Mouse (Mus musculus) intestine, embryonic 15.5 days (tissue): ENCODE measurements at regions not wholly inside any gene's neighbourhood (a gene's known extent, or its start where the extent isn't known, plus 50 kb on each side); places are given as distances from the start of the nearest gene placed in this dataset.

Experiments
- ATAC-seq: fragments of 200-750 bp; cut with Nextera tagmentation; 2 replicates; pipeline ENCODE4 v1.8.0; 2017; ENCODE audit warnings: moderate TSS enrichment, moderate library complexity
- H3K27ac ChIP-seq: fragments of 300-500 bp; sonication (generic); 2 replicates; pipeline ENCODE4 v1.5.1; 2015; ENCODE audit warnings: mild to moderate bottlenecking, inconsistent platforms
- H3K27me3 ChIP-seq: fragments of 300-500 bp; sonication (generic); replicated peaks from 2 replicates; pipeline ENCODE4 v1.6.1; 2015; ENCODE audit warnings: inconsistent platforms
- H3K36me3 ChIP-seq: fragments of 300-500 bp; sonication (generic); 2 replicates; pipeline ENCODE4 v1.6.1; 2015; ENCODE audit warnings: inconsistent platforms
- H3K4me1 ChIP-seq: fragments of 300-500 bp; sonication (generic); replicated peaks from 2 replicates; pipeline ENCODE4 v1.6.1; 2015; ENCODE audit warnings: inconsistent platforms
- H3K4me2 ChIP-seq: fragments of 300-500 bp; sonication (generic); replicated peaks from 2 replicates; pipeline ENCODE4 v1.6.1; 2015; ENCODE audit warnings: mild to moderate bottlenecking, inconsistent platforms
- H3K4me3 ChIP-seq: fragments of 300-500 bp; sonication (generic); replicated peaks from 2 replicates; pipeline ENCODE4 v1.5.1; 2015; ENCODE audit warnings: inconsistent platforms
- H3K9ac ChIP-seq: fragments of 300-500 bp; sonication (generic); 2 replicates; pipeline ENCODE4 v1.6.1; 2015; ENCODE audit warnings: inconsistent platforms
- H3K9me3 ChIP-seq: fragments of 300-500 bp; sonication (generic); 2 replicates; pipeline ENCODE4 v1.6.1; 2016; ENCODE audit warnings: inconsistent platforms
- WGBS: fragments of 180-500 bp; shearing (Covaris S2); methylation state at CpG from one replicate; pipeline ENCODE4 v1.1.7; 2015; 5-methylcytosine and 5-hydroxymethylcytosine counted together

DNA sequence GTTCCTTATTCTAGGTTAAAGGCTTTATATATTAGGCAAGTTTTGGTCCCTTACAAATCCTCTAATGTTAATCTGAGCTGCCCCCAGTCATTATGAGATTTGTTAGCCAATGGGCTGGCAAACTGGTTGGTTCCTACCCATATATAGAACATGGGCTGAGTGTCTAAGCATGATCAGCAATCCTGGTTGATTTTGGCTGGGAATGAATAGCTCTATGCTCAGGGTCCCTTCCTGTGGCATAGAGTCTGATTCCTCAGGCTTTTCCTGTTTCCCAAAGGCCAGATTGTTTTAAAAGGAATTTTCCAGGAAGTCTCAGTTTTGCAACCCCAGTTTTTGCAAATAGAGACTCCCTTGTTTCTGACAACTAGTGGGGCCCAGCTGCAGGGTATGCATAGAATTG, 102.1 kb upstream of the 9330182O14Rik start:
- no peak overlapping the region for H3K4me3 ChIP-seq
- H3K27ac ChIP-seq = no peak overlapping the region
- no peaks in the 10 kb centered on the region for H3K9me3 ChIP-seq
- H3K4me1 ChIP-seq = no peaks in the 10 kb centered on the region
- no peaks in the 10 kb centered on the region for H3K36me3 ChIP-seq
- no peak overlapping the region for H3K4me2 ChIP-seq
- H3K27me3 ChIP-seq = no peaks in the 10 kb centered on the region
- no peak for ATAC-seq
- no peak overlapping the region for H3K9ac ChIP-seq

DNA sequence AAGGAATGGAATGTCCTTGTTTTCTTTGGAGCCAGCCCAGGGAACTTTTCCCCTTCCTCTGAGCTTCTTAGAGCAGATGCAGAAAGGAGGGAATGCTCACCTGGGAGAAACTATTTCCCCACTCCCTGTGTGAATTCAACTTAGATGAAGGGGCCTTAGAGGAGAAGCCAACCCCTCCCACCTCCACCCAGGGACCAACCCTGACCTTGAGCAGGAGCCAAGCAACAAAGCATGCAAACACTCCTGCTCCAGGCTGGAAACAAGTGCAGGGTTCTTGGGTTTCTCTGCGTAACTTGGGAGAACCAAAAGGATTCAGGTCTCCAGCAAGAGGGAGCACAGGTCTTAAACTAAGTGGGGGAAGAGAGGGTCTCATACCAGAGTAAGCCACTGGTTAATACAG, 98.0 kb upstream of the 9330182O14Rik start:
- no peak for ATAC-seq
- Histone ChIP-seq H3K36me3 (no peaks in the 10 kb centered on the region), H3K4me1 (no peaks in the 10 kb centered on the region), H3K27me3 (no peaks in the 10 kb centered on the region), H3K4me3 (no peak overlapping the region), H3K4me2 (no peak overlapping the region), H3K27ac (no peak overlapping the region), H3K9ac (no peak overlapping the region), H3K9me3 (no peaks in the 10 kb centered on the region)
- WGBS = 80% methylated on average over 1 of the region's 1 CpGs

- Histone ChIP-seq H3K27me3 (no peaks in the 10 kb centered on the region), H3K27ac (no peak overlapping the region), H3K4me3 (no peak overlapping the region), H3K9me3 (no peaks in the 10 kb centered on the region), H3K4me2 (no peak overlapping the region), H3K4me1 (no peaks in the 10 kb centered on the region), H3K36me3 (no peaks in the 10 kb centered on the region), H3K9ac (no peak overlapping the region)
- ATAC-seq = no peak
- 44% methylated on average over 7 of the region's 7 CpGs for WGBS
Observed at GRCm38 (mm10) chr15:40037266-40037665, 96.9 kb upstream of the 9330182O14Rik start.

DNA sequence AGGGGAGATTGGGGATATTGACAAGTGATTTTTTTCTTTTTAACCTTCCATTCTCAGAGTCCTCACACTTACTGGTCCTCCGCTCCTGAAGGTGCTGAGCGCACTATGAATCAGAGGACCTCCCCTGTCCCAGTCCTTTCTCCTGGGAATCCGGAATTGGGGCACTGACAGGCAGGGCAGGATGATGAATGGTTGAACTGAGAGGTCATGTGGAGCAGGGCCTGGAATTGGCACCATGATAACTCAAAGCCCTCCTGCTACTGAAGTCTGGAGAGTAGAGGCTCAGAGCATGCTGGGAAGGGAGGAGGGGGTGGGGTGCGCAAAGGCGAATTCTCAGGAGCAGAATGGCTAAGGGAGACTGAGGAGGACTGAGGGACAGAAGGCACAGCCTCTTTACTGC, 87.9 kb upstream of the 9330182O14Rik start:
- H3K36me3 ChIP-seq = no peaks in the 10 kb centered on the region
- H3K4me1 ChIP-seq = 0 out of 2 replicates have a peak, but pooled peaks cover 3% of the 10 kb centered on the region
- H3K4me3 ChIP-seq = no peak overlapping the region
- 51% methylated on average over 5 of the region's 5 CpGs for WGBS
- H3K9me3 ChIP-seq = no peaks in the 10 kb centered on the region
- no peak overlapping the region for H3K27ac ChIP-seq
- H3K9ac ChIP-seq = no peak overlapping the region
- no peak overlapping the region for H3K4me2 ChIP-seq
- 0 out of 2 replicates have a peak, but pooled peaks have one; percentile 12 for ATAC-seq
- no peaks in the 10 kb centered on the region for H3K27me3 ChIP-seq

GRCm38 (mm10) chr15:40047100-40047499, 87.1 kb upstream of the 9330182O14Rik start:
- Histone ChIP-seq H3K4me1 (0 out of 2 replicates have a peak, but pooled peaks cover 3% of the 10 kb centered on the region), H3K4me3 (no peak overlapping the region), H3K36me3 (no peaks in the 10 kb centered on the region), H3K9ac (no peak overlapping the region), H3K9me3 (no peaks in the 10 kb centered on the region), H3K27me3 (no peaks in the 10 kb centered on the region), H3K4me2 (no peak overlapping the region), H3K27ac (no peak overlapping the region)
- 68% methylated on average over 1 of the region's 1 CpGs for WGBS
- ATAC-seq = no peak

DNA sequence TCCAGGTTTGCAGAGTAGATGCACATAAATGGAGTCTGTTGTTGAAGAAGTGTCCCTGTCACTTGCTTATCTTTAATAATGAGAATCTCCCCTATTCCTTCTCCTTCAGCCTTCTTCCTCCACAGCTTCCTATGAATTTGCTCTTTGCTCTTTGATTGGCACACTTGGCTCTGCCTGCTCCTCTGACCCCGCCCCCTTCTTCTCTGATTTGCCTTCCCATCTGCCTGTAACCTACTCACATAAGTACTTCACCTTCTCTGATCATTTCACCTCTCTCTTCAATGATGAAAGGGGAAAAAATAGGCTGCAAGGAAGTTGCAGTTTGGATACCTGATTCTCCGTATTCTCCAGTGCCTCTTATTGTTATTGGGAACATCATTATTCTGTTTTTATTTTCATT, 66.1 kb upstream of the 9330182O14Rik start:
- Histone ChIP-seq H3K36me3 (no peaks in the 10 kb centered on the region), H3K4me1 (no peaks in the 10 kb centered on the region), H3K27ac (no peak overlapping the region), H3K27me3 (no peaks in the 10 kb centered on the region), H3K4me3 (no peak overlapping the region), H3K9me3 (no peaks in the 10 kb centered on the region), H3K4me2 (no peak overlapping the region), H3K9ac (no peak overlapping the region)
- 84% methylated on average over 2 of the region's 2 CpGs for WGBS
- ATAC-seq = no peak

GRCm38 (mm10) chr15:40075334-40075893, 58.8 kb upstream of the 9330182O14Rik start:
- no peaks in the 10 kb centered on the region for H3K36me3 ChIP-seq
- H3K27me3 ChIP-seq = no peaks in the 10 kb centered on the region
- no peak overlapping the region for H3K9ac ChIP-seq
- no peaks in the 10 kb centered on the region for H3K4me1 ChIP-seq
- H3K4me3 ChIP-seq = no peak overlapping the region
- 72% methylated on average over 3 of the region's 3 CpGs for WGBS
- no peak overlapping the region for H3K4me2 ChIP-seq
- H3K27ac ChIP-seq = no peak overlapping the region
- no peak for ATAC-seq
- no peaks in the 10 kb centered on the region for H3K9me3 ChIP-seq

- no peaks in the 10 kb centered on the region for H3K36me3 ChIP-seq
- H3K9ac ChIP-seq = no peak overlapping the region
- no peaks in the 10 kb centered on the region for H3K27me3 ChIP-seq
- H3K4me3 ChIP-seq = no peak overlapping the region
- no peak overlapping the region for H3K4me2 ChIP-seq
- no peak overlapping the region for H3K27ac ChIP-seq
- 70% methylated on average over 6 of the region's 6 CpGs for WGBS
- no peaks in the 10 kb centered on the region for H3K9me3 ChIP-seq
- no peaks in the 10 kb centered on the region for H3K4me1 ChIP-seq
- no peak for ATAC-seq
Observed at GRCm38 (mm10) chr15:40079872-40080271, 54.3 kb upstream of the 9330182O14Rik start.
